Mouse (Mus musculus) CD4-positive, CD25-positive, alpha-beta regulatory T cell, adult 9 weeks (primary cell): ENCODE data around the gene Cnppd1. TPM values are rescaled to one million over a fixed set of nuclear protein-coding genes. Genes with fewer than 3 reads are reported as not detected.

ENCODE experiments used
- polyA plus RNA-seq: library from polyadenylated mRNA; unstranded; fragments of 100-300 nt; shearing (Covaris generic); gene quantifications from one replicate; pipeline ENCODE4 v1.2.1, GENCODE M21; 2017

Cnppd1 gene
- polyA plus RNA-seq, result 200 TPM

DNA sequence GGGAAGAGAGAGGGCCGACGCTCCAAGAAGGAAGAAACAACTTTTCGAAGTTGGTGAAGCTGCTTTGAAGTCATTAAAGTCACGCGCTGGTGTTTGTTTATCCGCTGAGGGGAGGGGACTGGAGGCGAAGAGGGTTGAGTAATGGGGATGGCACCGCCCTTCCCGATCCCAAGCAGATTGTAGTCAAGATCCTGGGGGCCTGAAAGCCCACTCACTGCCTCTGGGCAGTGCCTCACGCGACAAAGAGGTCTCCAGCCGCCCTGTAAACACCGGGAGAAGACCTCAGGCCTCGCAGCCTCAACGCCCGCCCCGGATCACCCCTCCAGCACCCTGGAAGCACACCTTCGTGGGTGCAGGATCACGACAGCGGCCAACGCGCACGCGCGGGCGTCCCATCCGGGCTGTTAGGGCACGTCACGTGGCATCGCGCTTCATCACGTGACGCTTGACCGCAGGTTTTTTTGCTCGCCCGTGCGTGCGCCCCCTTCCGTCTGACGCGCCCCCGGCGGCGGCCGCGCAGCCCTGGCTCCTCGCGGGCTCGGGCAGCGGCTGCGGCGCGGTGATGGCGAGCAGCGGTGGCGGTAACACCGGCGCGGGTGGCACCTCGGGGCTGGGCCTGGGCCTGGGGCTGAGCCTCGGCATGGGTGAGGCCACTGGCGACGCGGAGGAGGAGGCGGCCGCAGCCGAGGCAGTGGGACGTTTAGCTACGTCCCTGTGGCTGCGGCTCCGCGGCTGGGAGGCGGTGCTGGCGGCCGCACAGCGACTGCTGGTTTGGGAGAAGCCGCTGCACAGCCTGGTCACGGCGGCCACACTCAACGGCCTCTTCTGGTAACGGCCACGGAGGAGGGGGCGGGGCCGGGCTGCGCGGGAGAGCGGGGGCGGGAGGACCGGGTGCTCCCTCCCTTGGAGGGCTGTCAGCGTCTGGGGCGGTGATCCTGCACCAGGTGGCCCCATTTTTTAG, at the start of gene Cnppd1, which contains the start of gene Retreg2:
Cnppd1 (minus strand) TSS at position 411 of the 961 bp plus-strand sequence.
Retreg2 (plus strand) TSS at position 478 of the 961 bp plus-strand sequence.

DNA sequence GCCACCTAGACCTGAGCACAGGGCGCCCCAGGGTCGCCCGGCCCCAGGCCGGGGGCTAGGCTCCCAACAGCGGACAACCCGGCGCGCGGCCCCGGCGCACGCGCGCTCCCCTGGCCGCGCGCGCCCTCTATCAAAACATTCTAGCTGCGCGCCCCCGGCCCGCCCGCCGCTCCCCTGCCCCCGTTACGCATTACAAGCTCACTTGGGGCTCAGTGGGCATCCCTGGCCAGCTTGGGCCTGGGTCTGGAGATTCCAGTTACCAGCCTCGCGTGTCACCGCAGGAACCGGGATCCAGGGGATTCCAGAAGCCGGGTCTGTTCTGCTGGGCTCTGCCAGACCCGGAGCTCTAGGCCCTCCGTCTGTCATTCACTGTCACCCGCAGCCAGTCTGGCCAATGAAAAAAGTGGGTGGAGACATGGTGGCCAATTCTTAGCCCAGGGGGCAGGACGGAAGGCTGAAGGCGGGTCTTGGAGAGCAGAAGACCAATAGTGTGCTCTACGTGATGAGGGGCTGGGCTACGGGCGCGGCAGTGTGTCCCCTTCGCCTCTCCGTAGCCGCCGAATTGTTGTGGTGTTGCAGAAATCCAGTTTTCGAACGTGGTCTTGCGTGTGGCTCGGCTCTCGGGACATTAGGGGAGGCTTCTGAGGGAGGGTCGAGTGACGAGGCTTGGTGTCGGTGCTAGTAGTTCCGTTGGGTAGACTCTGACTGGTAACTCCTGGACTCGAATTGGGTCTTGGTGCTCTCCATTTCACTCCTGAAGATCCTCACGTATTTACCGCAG, 49.3 kb upstream of the Cnppd1 start, which contains the start of the genes Ankzf1 and Atg9a:
Ankzf1 (plus strand) TSS at position 530 of the 781 bp plus-strand sequence.
Atg9a (minus strand) TSS at position 575 of the 781 bp plus-strand sequence.

DNA sequence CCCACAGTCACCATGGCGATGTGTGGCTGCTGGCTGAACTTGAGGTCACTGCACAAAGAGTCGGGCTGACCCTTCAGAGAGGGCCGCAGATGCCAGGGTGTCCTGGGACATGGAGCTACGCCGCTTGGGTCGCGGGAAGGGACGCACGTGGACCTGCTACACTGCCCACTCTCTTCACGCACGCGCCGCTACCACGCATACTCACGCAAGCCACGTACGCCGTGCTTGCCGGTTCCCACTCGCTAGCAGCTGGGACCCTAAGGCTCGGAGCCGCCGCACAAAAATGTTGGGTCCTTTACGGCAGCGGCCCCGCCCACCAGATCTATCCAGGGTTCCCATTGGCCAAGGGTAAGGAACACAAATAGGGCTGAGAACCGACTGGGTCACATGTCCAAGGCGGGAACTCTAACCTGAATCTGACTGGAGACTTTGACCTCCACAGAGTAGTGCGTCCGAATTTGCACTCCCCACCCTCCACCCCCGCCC, 37.6 kb upstream of the Cnppd1 start, which contains the start of gene Abcb6:
Abcb6 (minus strand) TSS at position 288 of the 486 bp plus-strand sequence.

DNA sequence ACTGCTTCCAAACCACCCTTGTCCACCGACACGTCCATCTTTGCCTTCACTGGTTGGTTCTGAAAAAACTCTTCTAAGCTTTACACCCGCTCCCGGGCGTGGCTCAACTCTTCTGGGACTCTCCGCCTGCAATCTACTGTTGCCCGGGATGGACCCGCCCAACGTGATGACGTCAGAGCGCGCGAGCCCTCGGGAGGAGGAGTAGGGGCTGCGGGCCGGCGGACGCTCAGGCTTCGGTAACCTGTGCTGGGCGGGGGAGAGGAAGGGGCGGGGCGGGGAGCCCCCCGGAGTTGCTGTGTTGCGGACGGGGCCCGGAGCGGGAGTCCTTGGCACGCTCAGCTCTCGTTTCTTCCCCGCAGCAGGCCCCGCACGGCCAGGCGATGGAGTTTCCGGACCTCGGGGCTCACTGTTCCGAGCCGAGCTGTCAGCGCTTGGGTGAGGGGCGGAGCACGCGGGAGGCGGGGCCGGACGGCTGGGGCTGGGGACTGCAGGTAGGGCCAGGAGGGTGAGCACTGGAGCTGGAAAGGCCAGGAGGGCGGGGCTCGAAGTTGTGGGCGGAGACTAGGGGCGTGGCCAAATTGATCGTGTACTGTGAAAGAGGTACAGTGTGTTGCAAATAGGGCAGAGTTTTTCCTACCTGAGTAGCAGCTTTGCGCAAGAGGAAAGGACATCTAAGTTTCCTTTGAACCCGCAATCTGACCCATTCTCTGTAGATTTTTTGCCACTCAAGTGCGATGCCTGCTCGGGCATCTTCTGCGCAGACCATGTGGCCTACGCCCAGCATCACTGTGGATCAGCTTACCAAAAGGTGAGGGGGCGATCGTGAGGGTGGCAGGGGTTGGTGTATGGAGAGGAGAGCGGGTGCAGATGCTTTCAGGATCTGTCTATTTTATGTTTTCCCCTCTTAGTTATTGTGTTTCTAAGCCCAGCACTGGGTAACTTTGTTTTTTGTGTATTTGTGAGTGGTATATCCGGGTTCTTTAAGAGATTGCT, 26.3 kb upstream of the Cnppd1 start, which contains the start of gene Zfand2b:
Zfand2b (plus strand) TSS at position 175 of the 993 bp plus-strand sequence.

DNA sequence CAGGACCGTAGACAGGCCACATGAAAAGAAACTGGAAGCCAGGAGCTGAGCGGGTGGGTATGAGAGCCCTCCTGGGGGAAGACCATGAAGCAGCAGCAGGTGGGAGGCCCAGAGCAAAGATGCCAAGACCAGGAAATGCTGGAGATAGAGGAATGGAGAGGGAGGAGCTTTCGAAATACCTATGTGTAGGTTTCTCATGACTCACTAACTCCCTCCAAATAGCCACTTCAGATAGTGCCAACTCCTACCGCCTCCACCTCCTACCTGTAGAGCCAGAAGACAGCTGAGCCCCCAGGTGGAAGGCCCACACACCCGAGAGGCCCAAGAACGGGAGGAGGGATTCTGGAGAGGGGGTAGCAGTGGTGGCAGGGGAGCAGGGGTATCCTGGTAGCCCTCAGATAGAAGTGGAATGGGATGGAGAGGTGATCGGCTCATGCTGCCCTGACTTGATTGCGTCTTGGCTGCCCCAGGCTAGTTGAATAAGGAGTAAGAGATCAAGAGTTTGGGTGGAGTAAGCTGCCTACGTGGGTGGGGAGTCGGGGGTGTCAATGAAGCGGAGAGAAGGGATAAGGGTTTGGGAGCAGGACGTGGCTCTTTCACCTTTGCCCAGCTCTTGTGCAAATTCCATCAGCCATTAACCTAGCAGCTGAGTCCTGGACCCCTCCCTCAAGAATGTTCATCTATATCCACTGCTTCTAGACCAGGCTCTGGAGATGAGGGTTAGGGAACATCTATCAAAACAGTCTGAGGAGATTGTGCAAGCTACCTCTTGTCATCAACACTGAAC, 8.9 kb downstream of the Cnppd1 start, which contains the start of gene Slc23a3:
Slc23a3 (minus strand) TSS at position 470 of the 787 bp plus-strand sequence.

DNA sequence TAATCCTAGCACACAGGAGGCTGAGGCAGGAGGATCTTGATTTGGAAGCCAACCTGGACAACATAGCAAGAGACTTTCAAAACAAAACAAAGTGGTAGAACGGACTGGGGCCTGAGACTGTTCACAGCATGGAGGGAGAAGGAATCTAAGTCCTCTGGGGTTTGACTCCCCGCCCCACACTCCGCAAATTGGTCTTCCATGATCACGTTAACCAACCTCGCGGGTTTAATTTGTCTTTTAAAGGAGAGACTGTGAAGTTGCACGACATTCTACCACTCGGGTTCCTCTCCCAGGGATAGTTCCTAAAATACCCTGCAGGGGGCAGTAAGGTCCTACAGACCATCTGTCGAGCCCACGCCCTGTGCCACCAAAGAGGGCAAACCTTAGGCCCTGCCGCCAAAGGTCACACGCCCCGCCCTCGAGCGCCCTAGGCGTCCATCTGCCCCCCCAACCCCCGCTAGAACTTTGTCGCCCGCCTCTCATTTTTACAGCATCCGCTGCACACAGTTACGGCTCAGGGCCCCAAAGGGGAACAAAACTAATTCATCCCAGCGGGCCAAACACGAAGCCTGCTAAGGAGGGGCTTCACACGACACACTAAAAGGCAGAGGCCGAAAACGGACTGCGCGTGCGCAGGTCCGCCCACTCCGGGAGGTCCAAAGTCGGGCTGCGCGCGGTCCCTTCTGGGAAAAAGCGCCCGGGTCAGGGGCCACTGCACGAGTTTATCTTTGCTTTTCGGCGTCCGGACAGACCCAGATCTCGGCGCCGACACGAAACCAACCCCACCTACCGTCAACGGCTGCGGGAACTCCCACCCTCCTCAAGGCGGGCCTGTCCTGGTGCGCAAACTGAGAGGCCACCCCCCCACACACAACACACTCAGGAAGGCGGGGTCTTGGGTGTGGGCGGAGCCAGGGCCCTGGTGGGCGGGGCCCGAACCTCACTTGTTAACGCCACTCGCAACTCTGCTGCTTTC, 17.9 kb downstream of the Cnppd1 start, which contains the start of gene Nhej1:
Nhej1 (minus strand) TSS at position 855 of the 976 bp plus-strand sequence.

Other genes with a start within 250 kb of the Cnppd1 start
- not detected for gene Cryba2, start 249.6 kb downstream of the Cnppd1 start, polyA plus RNA-seq
- not detected for gene Cfap65, start 207.1 kb downstream of the Cnppd1 start, polyA plus RNA-seq
- gene Ihh, start 191.0 kb downstream of the Cnppd1 start, polyA plus RNA-seq, result 0.11 TPM
- 9.8 TPM for gene Nhej1, start 17.5 kb downstream of the Cnppd1 start, polyA plus RNA-seq
- gene Slc23a3, start 8.8 kb downstream of the Cnppd1 start, polyA plus RNA-seq, result 0.42 TPM
- gene Retreg2, start 67 bp upstream of the Cnppd1 start, polyA plus RNA-seq, result 14.4 TPM
- gene Zfand2b, start 25.9 kb upstream of the Cnppd1 start, polyA plus RNA-seq, result 79.1 TPM
- 8.7 TPM for gene Abcb6, start 37.7 kb upstream of the Cnppd1 start, polyA plus RNA-seq
- gene Ankzf1, start 49.4 kb upstream of the Cnppd1 start, polyA plus RNA-seq, result 49.9 TPM
- 28.0 TPM for gene Atg9a, start 49.5 kb upstream of the Cnppd1 start, polyA plus RNA-seq
- gene Glb1l, start 68.1 kb upstream of the Cnppd1 start, polyA plus RNA-seq, result 15.1 TPM
- 114 TPM for gene Stk16, start 68.1 kb upstream of the Cnppd1 start, polyA plus RNA-seq
- 403 TPM for gene Tuba4a, start 77.2 kb upstream of the Cnppd1 start, polyA plus RNA-seq
- 0.84 TPM for gene A630095N17Rik, start 89.4 kb upstream of the Cnppd1 start, polyA plus RNA-seq
- gene Dnajb2, start 93.7 kb upstream of the Cnppd1 start, polyA plus RNA-seq, result 32.8 TPM
- gene Ptprn, start 121.8 kb upstream of the Cnppd1 start, polyA plus RNA-seq, result 0.15 TPM
- not detected for gene Resp18, start 135.7 kb upstream of the Cnppd1 start, polyA plus RNA-seq
- 88.1 TPM for gene Dnpep, start 175.3 kb upstream of the Cnppd1 start, polyA plus RNA-seq
- gene Des, start 217.6 kb upstream of the Cnppd1 start, polyA plus RNA-seq, result not detected
- 0.42 TPM for gene Speg, start 232.6 kb upstream of the Cnppd1 start, polyA plus RNA-seq